Mouse (Mus musculus): ENCODE results near the gene Gm10378.

Gene Gm10378

DNA sequence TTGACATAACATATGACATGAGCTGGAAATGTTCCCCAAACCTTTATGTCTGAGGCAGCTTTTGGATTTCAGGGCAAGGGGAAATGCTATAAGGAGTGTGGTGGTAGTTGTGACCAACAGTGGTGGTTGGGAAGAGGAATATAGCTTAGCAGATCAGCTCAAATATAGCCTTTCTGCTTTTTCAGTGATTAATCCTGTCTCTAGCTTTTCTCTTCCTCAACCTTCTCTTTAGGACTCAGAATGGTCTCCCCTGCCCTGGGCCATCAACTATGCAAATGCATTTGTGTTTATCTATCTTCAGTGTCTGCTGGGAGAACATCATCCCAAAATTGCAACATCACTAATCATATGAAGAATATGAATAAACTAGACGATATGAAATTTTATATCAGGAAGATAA lies at the start of gene Gm10378:
Gene Gm10378, plus strand, starts transcription at position 301 of the 400 bp plus-strand sequence.
- in situ Hi-C loops (cut with MboI, MseI), result loop anchor here (10.0 kb wide), 1 partner anchor 661 kb away; no protein-coding TSS in a partner anchor

DNA sequence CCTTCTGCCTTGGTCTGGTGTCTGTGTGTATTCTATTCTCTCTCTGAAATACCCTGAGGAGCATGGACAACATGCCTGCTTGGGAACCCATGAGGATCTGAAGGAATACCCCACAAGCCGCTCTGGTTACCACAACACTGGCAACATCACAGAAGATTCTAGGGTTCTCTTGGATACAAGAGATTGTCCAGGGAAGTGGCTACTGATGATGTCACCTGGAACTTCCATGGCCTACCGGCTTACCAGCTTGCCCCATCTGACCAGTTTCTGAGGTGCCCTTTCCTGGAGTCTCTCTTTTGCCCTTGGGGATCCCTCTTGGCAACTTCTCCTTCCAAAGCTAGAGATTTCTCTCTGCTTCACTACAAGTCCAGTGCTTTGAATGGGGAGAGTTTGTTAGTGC lies 13.9 kb upstream of the Gm10378 start, which contains the start of gene Gm3633:
Gene Gm3633, minus strand, starts transcription at position 101 of the 400 bp plus-strand sequence.
- in situ Hi-C loops (cut with MboI, MseI), result loop anchor here (5.0 kb wide), 1 partner anchor 345 kb away; the partner anchor contains the start of gene Gm9611

Measured in T-helper 2 cell (primary cell).